11 mouse cellular contexts compared by ENCODE assay signal in the genomic region with DNA sequence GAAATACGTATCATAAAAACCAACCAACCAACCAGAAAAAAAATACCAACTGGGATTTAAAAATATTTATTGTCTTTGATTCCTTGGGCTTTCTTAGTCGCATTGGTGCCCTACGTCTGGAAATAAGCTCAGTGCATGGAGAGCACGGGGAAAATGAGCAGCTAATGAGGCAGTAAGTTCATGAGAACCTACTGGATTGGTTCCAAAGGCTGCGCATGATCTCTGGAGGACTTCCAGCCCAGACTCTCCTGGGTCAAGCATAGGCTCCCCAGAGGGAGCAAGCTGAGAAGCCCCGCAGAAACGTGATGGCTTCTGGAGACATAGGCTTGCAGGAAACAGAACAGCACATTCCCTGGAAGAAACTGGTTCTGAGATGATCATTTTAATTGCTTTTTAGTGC.
DNase-seq lines count a peak whose midpoint lies in the region; ATAC-seq and TF ChIP-seq lines count a peak whose summit lies in the region.
"Had no signal": no experiment of that assay in that cellular context is flagged by ENCODE, and none has a peak within 500 bp of the region (broad histone marks: within the 10 kb centered on the region; RNA-seq: fewer than 3 reads in every experiment).

No protein-coding gene starts in this region.

- H3K4me3 ChIP-seq in embryonic facial prominence, embryonic 14.5 days (ENCODE audit: low read depth, low read length) = no peak overlapping the region
- no peak overlapping the region for H3K4me3 ChIP-seq in embryonic facial prominence, embryonic 10.5 days
- H3K4me3 ChIP-seq in liver, adult 2 months (ENCODE audit: insufficient read depth, low read depth, low read length) = no peak overlapping the region
- H3K4me3 ChIP-seq in liver, embryonic 11.5 days (ENCODE audit: low read depth, low read length) = no peak overlapping the region
- no peak overlapping the region for H3K4me3 ChIP-seq in forebrain, embryonic 14.5 days (ENCODE audit: low read depth, low read length)
- H3K4me3 ChIP-seq: liver, embryonic 12.5 days had no signal

- H3K27ac ChIP-seq in embryonic facial prominence, embryonic 14.5 days (replicated peaks; ENCODE audit: low read depth, low read length) = no peak overlapping the region
- no peak overlapping the region for H3K27ac ChIP-seq in embryonic facial prominence, embryonic 10.5 days (replicated peaks)
- no peak overlapping the region for H3K27ac ChIP-seq in liver, adult 2 months (replicated peaks; ENCODE audit: insufficient read depth, low read depth, low read length)
- H3K27ac ChIP-seq in liver, embryonic 11.5 days (ENCODE audit: low read depth, low read length) = no peak overlapping the region
- no peak overlapping the region for H3K27ac ChIP-seq in forebrain, embryonic 14.5 days (ENCODE audit: low read depth, low read length)
- H3K27ac ChIP-seq: hindbrain, postnatal 0 days; liver, embryonic 12.5 days had no signal

- H3K9ac ChIP-seq in embryonic facial prominence, embryonic 14.5 days (ENCODE audit: low read depth, low read length) = no peak overlapping the region
- no peak overlapping the region for H3K9ac ChIP-seq in liver, adult 2 months (ENCODE audit: low read depth, low read length)
- no peak overlapping the region for H3K9ac ChIP-seq in liver, embryonic 11.5 days (ENCODE audit: low read depth, low read length)
- no peak overlapping the region for H3K9ac ChIP-seq in forebrain, embryonic 14.5 days (ENCODE audit: low read length)
- H3K9ac ChIP-seq: liver, embryonic 12.5 days had no signal

- TF ChIP-seq CTCF in liver, adult 2 months (IDR thresholded peaks at IDR 0.05; ENCODE audit: low read depth, low read length) = no peak
- no peak for TF ChIP-seq CTCF in brain, embryonic 14.5 days (IDR thresholded peaks at IDR 0.05; ENCODE audit: borderline replicate concordance, extremely low read depth, insufficient read depth, insufficient read length)

- no peaks in the 10 kb centered on the region for H3K79me2 ChIP-seq in liver, adult 2 months (ENCODE audit: control insufficient read depth, insufficient read depth, low read length)

- H3K36me3 ChIP-seq in embryonic facial prominence, embryonic 14.5 days (ENCODE audit: control insufficient read depth, insufficient read depth, low read length) = no peaks in the 10 kb centered on the region
- H3K36me3 ChIP-seq in embryonic facial prominence, embryonic 10.5 days (replicated peaks) = no peaks in the 10 kb centered on the region
- no peaks in the 10 kb centered on the region for H3K36me3 ChIP-seq in liver, adult 2 months (ENCODE audit: control insufficient read depth, insufficient read depth, low read length)
- H3K36me3 ChIP-seq in liver, embryonic 11.5 days (ENCODE audit: control insufficient read depth, insufficient read depth, low read length) = no peaks in the 10 kb centered on the region
- H3K36me3 ChIP-seq in forebrain, embryonic 14.5 days (ENCODE audit: control insufficient read depth, insufficient read depth, low read length) = no peaks in the 10 kb centered on the region
- H3K36me3 ChIP-seq: liver, embryonic 12.5 days had no signal

- no peaks in the 10 kb centered on the region for H3K4me1 ChIP-seq in embryonic facial prominence, embryonic 14.5 days (ENCODE audit: control insufficient read depth, insufficient read depth, low read length)
- H3K4me1 ChIP-seq in embryonic facial prominence, embryonic 10.5 days = peaks cover 11% of the 10 kb centered on the region
- no peaks in the 10 kb centered on the region for H3K4me1 ChIP-seq in liver, adult 2 months (ENCODE audit: control insufficient read depth, insufficient read depth, low read length)
- H3K4me1 ChIP-seq in liver, embryonic 11.5 days (replicated peaks; ENCODE audit: control insufficient read depth, insufficient read depth, low read length) = no peaks in the 10 kb centered on the region; the same call in 1 of the 2 replicates
- H3K4me1 ChIP-seq in forebrain, embryonic 14.5 days (ENCODE audit: control insufficient read depth, insufficient read depth, low read length) = peaks cover 18% of the 10 kb centered on the region
- H3K4me1 ChIP-seq: liver, embryonic 12.5 days had no signal

- no peaks in the 10 kb centered on the region for H3K27me3 ChIP-seq in embryonic facial prominence, embryonic 14.5 days (replicated peaks; ENCODE audit: control insufficient read depth, insufficient read depth, low read length)
- H3K27me3 ChIP-seq in embryonic facial prominence, embryonic 10.5 days (replicated peaks; ENCODE audit: low read depth, poor library complexity, severe bottlenecking) = no peaks in the 10 kb centered on the region
- no peaks in the 10 kb centered on the region for H3K27me3 ChIP-seq in liver, adult 2 months (ENCODE audit: control insufficient read depth, insufficient read depth, low read length)
- H3K27me3 ChIP-seq in liver, embryonic 11.5 days (replicated peaks; ENCODE audit: control insufficient read depth, insufficient read depth, low read length) = no peaks in the 10 kb centered on the region
- no peaks in the 10 kb centered on the region for H3K27me3 ChIP-seq in forebrain, embryonic 14.5 days (replicated peaks; ENCODE audit: control insufficient read depth, insufficient read depth, low read length)

- H3K9me3 ChIP-seq in embryonic facial prominence, embryonic 14.5 days (ENCODE audit: control insufficient read depth, low read length) = no peaks in the 10 kb centered on the region
- H3K9me3 ChIP-seq in embryonic facial prominence, embryonic 10.5 days = no peaks in the 10 kb centered on the region
- H3K9me3 ChIP-seq in liver, embryonic 11.5 days (ENCODE audit: control insufficient read depth, low read length) = no peaks in the 10 kb centered on the region
- no peaks in the 10 kb centered on the region for H3K9me3 ChIP-seq in forebrain, embryonic 14.5 days (replicated peaks; ENCODE audit: control insufficient read depth, low read length)
- H3K9me3 ChIP-seq: liver, embryonic 12.5 days had no signal

- H3K4me2 ChIP-seq in embryonic facial prominence, embryonic 14.5 days (ENCODE audit: low read depth, low read length) = no peak overlapping the region
- no peak overlapping the region for H3K4me2 ChIP-seq in liver, embryonic 11.5 days
- H3K4me2 ChIP-seq in forebrain, embryonic 14.5 days (ENCODE audit: low read length) = no peak overlapping the region
- H3K4me2 ChIP-seq: liver, embryonic 12.5 days had no signal

- peak; percentile 48; the same call in 1 of the 2 replicates for ATAC-seq in embryonic facial prominence, embryonic 14.5 days (ENCODE audit: low read depth)
- ATAC-seq in liver, embryonic 11.5 days (replicated peaks; ENCODE audit: low FRiP score) = no peak
- ATAC-seq in forebrain, embryonic 14.5 days = no peak
- ATAC-seq: hindbrain, postnatal 0 days; liver, embryonic 12.5 days had no signal

- DNase-seq in embryonic facial prominence, embryonic 14.5 days (ENCODE audit: low spot score) = peak; percentile 47
- DNase-seq in embryonic facial prominence, embryonic 10.5 days (ENCODE audit: low spot score) = no peak
- DNase-seq in liver, adult 2 months (ENCODE audit: extremely low read depth, low read depth, low spot score) = peak; percentile 25
- no peak for DNase-seq in liver, embryonic 11.5 days (ENCODE audit: low spot score)
- DNase-seq in brain, embryonic 14.5 days (ENCODE audit: low read depth) = peak; percentile 23
- DNase-seq in kidney, postnatal 10 days = peak; percentile 73
- no peak for DNase-seq in forebrain, embryonic 14.5 days (ENCODE audit: low spot score)
- DNase-seq in T-cell, adult 2 months (ENCODE audit: low spot score) = no peak
- DNase-seq: thymus, postnatal 25 days had no signal

- no peak for TF ChIP-seq POLR2A in liver, adult 2 months (IDR thresholded peaks at IDR 0.05; ENCODE audit: extremely low read depth, insufficient read depth, low read length)
- TF ChIP-seq POLR2A in brain, embryonic 14.5 days (IDR thresholded peaks at IDR 0.05; ENCODE audit: borderline replicate concordance, extremely low read depth, insufficient read depth, insufficient read length, poor library complexity, severe bottlenecking) = no peak

- 57% methylated on average over 7 of the region's 7 CpGs for WGBS in embryonic facial prominence, embryonic 14.5 days
- 86% methylated on average over 7 of the region's 7 CpGs for WGBS in embryonic facial prominence, embryonic 10.5 days
- WGBS in liver, adult 2 months = 74% methylated on average over 7 of the region's 7 CpGs
- WGBS in liver, embryonic 11.5 days = 78% methylated on average over 7 of the region's 7 CpGs
- 56% methylated on average over 7 of the region's 7 CpGs for WGBS in forebrain, embryonic 14.5 days

Comparison
In these comparisons a context has a peak if more than half of its experiments do, and no peak if none do; other contexts are left out.
1. DNase-seq: peak in embryonic facial prominence, embryonic 14.5 days (single experiment), liver, adult 2 months (single experiment), brain, embryonic 14.5 days (single experiment) and kidney, postnatal 10 days (single experiment); none in embryonic facial prominence, embryonic 10.5 days (single experiment), liver, embryonic 11.5 days (single experiment), forebrain, embryonic 14.5 days (single experiment) and T-cell, adult 2 months (single experiment).